Mouse (Mus musculus) CH12F3 (cell line): ENCODE data around the gene Men1.

ENCODE experiments used
- in situ Hi-C: fragments of 300-500 bp; cut with MboI; formaldehyde crosslinking; loops from 2 replicates; pipeline ENCODE4 v1.14.3; 2020; ENCODE audit warnings: low sequenced_read_pairs

Gene Men1

GRCm38 (mm10) chr19:6388006-6388405, 53.2 kb downstream of the Men1 start:
- in situ Hi-C loops, result no loop called here

DNA sequence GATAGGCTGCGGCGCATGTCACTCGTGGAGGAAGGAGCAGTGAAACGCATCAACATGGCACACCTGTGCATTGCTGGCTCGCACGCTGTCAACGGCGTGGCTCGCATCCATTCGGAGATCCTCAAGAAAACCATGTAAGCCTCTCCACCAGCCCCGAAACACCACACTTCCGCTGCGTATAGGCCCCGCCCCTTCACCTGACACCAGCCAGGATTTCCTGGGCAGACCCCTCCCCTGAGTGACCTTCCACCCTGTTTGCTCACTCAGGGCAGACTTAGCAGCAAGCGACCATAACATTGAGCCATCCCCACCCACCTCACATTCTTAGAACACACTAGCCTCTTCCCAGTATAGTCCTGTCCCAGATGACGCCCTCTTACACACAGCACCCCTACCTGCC, 55.0 kb downstream of the Men1 start:
- in situ Hi-C loops, result no loop called here

GRCm38 (mm10) chr19:6390251-6390650, 55.5 kb downstream of the Men1 start:
- in situ Hi-C loops, result no loop called here
